Mouse (Mus musculus): ENCODE measurements around the gene Apol9a. TPM values are rescaled to one million over a fixed set of nuclear protein-coding genes. Genes with fewer than 3 reads are reported as not detected.

The Apol9a gene
- polyA plus RNA-seq, 1 experiment from 2014 or later, result 0.53 TPM

DNA sequence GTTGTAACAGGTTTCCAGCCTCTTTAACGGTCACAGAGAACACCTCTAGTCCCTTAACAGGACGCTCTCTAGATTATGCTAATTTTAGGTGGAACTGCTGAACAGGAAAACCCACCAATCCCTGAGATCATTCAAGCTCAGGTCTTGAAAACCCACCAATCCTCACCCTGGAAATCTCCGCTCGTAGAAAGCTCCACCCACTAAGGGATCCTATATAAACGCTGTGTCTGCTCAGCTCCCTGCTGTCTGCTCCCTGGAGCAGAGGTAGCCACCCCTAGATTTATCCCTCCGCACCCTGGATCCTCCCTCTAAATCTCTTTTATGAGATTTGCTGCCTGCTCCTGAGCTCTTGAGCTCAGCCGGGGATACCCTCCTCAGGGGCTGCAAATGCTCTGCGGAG lies 40.3 kb downstream of the Apol9a start:
- Histone ChIP-seq H3K9me3 (replicated peaks) (no peaks in the 10 kb centered on the region), H3K36me3 (no peaks in the 10 kb centered on the region), H3K4me3 (no peak overlapping the region), H3K27me3 (no peaks in the 10 kb centered on the region), H3K4me2 (no peak overlapping the region), H3K27ac (no peak overlapping the region), H3K9ac (no peak overlapping the region), H3K4me1 (replicated peaks) (peaks cover 31% of the 10 kb centered on the region)
- no peak for ATAC-seq (replicated peaks; ENCODE audit: insufficient number of reproducible peaks, insufficient read depth, low FRiP score, low read depth)
- 84% methylated on average over 8 of the region's 8 CpGs for WGBS

DNA sequence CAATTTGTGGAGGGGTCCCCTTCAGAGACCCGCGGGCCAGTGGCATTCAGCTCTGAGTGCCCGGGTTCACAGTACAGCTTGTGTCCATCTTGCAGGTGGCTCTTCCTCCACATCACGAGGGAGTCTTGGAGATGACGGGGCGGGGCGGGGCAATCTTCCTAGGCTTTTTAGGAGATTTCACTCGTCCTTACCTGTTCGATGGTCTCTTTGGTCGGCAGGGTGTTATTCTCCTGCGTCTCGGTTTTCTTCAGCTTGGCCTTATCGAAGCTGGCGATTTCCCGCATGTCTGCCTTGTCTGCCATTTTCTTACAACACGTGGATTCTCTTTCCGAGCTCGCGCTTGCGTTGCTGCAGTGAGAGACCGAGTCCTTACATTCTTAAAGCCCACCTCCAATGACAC lies 41.0 kb downstream of the Apol9a start:
- no peaks in the 10 kb centered on the region for H3K27me3 ChIP-seq
- H3K9ac ChIP-seq, result no peak overlapping the region
- no peak for ATAC-seq (replicated peaks; ENCODE audit: insufficient number of reproducible peaks, insufficient read depth, low FRiP score, low read depth)
- H3K27ac ChIP-seq, result no peak overlapping the region
- H3K4me3 ChIP-seq, result no peak overlapping the region
- H3K4me2 ChIP-seq, result no peak overlapping the region
- no peaks in the 10 kb centered on the region for H3K36me3 ChIP-seq
- H3K9me3 ChIP-seq (replicated peaks), result no peaks in the 10 kb centered on the region
- 92% methylated on average over 21 of the region's 21 CpGs for WGBS
- H3K4me1 ChIP-seq (replicated peaks), result peaks cover 33% of the 10 kb centered on the region

DNA sequence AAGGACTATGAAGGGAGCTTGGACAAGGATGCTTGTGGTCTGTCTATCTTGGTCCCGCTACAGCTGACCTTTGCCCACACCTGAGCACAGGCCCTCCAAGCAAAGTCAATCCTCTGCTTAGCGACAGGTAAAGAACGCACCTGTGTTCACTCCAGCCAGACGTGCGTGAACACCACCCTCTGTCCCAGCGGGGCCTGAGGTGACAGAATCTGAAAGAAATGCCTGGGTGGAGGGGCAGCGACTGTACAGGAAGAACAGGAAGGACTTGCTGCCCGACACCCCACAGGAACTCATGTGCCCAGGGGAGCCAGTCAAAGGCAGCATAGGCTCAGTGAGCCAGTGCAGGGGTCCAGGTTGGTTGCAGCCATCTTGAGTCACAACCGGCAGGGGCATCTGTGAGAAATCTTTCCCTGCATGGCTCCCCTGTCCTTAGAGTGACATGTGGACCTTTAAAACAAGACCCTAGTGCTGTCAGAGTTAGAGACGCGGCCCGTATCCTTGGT lies 42.1 kb downstream of the Apol9a start:
- H3K9me3 ChIP-seq (replicated peaks), result no peaks in the 10 kb centered on the region
- no peaks in the 10 kb centered on the region for H3K27me3 ChIP-seq
- no peak for ATAC-seq (replicated peaks; ENCODE audit: insufficient number of reproducible peaks, insufficient read depth, low FRiP score, low read depth)
- H3K36me3 ChIP-seq, result no peaks in the 10 kb centered on the region
- no peak overlapping the region for H3K4me3 ChIP-seq
- no peak overlapping the region for H3K9ac ChIP-seq
- H3K4me2 ChIP-seq, result no peak overlapping the region
- no peak overlapping the region for H3K27ac ChIP-seq
- 76% methylated on average over 12 of the region's 12 CpGs for WGBS
- H3K4me1 ChIP-seq (replicated peaks), result peaks cover 33% of the 10 kb centered on the region

DNA sequence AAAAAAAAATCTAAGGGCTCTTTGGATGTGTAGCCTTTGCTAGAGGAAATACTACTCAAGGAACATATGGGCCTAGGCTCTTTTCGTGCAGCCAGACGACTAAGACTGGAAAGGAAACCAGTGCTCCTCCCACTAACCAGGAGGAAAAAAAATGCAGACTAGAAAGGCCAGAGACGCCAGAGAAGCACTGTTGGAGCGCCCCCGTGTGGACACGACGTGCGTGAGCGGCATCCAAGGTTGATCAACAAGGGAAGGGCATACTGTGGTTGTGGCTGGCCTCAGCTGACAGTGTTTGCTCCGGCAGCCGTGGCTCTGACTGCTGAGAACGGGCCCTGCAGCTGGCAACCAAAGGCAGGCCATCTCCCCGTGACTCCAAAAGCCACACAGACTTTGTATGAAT lies 42.8 kb downstream of the Apol9a start:
- peak overlapping the region; percentile 29; the same call in 1 of the 2 replicates for H3K9ac ChIP-seq
- peak; percentile 33; the same call in 1 of the 2 replicates for ATAC-seq (replicated peaks; ENCODE audit: insufficient number of reproducible peaks, insufficient read depth, low FRiP score, low read depth)
- no peaks in the 10 kb centered on the region for H3K36me3 ChIP-seq
- WGBS, result 0% methylated on average over 13 of the region's 13 CpGs
- H3K27ac ChIP-seq, result peak overlapping the region; percentile 88
- H3K4me1 ChIP-seq (replicated peaks), result peaks cover 33% of the 10 kb centered on the region
- H3K4me3 ChIP-seq, result peak overlapping the region; percentile 21; the same call in 1 of the 2 replicates
- no peaks in the 10 kb centered on the region for H3K9me3 ChIP-seq (replicated peaks)
- peak overlapping the region; percentile 53 for H3K4me2 ChIP-seq
- no peaks in the 10 kb centered on the region for H3K27me3 ChIP-seq

DNA sequence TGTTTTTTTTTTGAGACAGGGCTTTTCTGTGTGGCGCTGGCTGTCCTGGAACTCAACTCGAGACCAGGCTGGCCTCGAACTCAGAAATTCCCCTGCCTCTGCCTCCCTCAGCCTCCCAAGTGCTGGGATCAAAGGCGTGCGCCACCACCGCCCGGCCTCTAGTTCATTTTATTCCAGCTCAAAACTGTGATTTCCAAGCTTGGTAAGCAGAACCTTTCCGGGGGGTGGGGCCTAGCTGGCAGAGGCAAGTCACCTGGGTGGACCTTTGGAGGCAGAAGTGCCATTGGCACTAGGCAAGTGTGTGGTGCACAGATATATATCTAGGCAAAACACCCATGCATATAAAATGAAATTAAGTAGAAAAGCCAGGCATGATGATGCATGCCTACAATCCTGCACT lies 43.4 kb downstream of the Apol9a start:
- Histone ChIP-seq H3K4me2 (peak overlapping the region; percentile 53; the same call in 1 of the 2 replicates), H3K27me3 (no peaks in the 10 kb centered on the region), H3K27ac (peak overlapping the region; percentile 88), H3K4me3 (no peak overlapping the region), H3K9me3 (replicated peaks) (no peaks in the 10 kb centered on the region), H3K4me1 (replicated peaks) (peaks cover 35% of the 10 kb centered on the region), H3K36me3 (no peaks in the 10 kb centered on the region), H3K9ac (no peak overlapping the region)
- ATAC-seq (replicated peaks; ENCODE audit: insufficient number of reproducible peaks, insufficient read depth, low FRiP score, low read depth), result no peak
- 43% methylated on average over 8 of the region's 8 CpGs for WGBS

DNA sequence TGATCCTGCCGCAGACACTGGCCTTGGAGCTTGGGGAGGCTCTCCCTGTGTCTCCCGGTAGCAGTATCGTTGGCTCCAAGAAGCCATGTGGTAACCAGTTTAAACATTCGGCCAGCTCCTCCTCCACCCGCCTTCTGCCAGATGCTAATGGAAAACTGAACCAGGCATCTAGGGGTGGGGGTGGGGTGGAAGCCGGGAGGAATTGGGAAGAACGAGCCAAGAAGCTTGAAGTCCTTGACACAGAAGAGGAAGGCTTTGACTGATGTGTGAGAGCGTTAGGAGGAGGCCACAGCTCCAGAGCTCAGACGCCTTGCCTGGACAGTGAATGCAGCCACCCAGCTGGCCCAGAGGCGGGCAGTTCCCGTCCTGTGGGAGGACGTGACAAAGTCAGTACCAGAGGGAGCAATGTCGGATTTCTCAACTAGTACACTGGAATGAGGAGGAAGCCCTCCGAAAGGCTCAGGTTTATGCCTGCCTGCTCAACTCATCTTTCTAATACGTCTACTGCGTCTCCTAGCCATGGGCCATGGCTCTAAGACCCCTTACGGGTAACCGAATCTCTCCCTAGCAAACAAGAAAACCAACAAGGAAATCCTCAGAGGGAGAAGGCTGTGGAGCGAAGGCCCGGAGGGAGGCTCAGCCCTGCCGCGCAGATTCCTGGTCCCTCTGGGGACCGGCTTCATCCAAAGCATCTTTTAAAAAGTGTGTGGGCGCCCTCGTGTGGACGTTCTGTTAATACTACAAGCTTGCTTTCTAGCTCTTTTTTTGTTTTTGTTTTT lies 44.0 kb downstream of the Apol9a start:
- Histone ChIP-seq H3K9me3 (replicated peaks) (no peaks in the 10 kb centered on the region), H3K4me3 (peak overlapping the region; percentile 33), H3K27me3 (no peaks in the 10 kb centered on the region), H3K9ac (peak overlapping the region; percentile 26; the same call in 1 of the 2 replicates), H3K4me2 (peak overlapping the region; percentile 65), H3K36me3 (no peaks in the 10 kb centered on the region), H3K4me1 (replicated peaks) (peaks cover 35% of the 10 kb centered on the region), H3K27ac (peak overlapping the region; percentile 88; the same call in 1 of the 2 replicates)
- peak; percentile 53 for ATAC-seq (replicated peaks; ENCODE audit: insufficient number of reproducible peaks, insufficient read depth, low FRiP score, low read depth)
- 2% methylated on average over 26 of the region's 26 CpGs for WGBS

DNA sequence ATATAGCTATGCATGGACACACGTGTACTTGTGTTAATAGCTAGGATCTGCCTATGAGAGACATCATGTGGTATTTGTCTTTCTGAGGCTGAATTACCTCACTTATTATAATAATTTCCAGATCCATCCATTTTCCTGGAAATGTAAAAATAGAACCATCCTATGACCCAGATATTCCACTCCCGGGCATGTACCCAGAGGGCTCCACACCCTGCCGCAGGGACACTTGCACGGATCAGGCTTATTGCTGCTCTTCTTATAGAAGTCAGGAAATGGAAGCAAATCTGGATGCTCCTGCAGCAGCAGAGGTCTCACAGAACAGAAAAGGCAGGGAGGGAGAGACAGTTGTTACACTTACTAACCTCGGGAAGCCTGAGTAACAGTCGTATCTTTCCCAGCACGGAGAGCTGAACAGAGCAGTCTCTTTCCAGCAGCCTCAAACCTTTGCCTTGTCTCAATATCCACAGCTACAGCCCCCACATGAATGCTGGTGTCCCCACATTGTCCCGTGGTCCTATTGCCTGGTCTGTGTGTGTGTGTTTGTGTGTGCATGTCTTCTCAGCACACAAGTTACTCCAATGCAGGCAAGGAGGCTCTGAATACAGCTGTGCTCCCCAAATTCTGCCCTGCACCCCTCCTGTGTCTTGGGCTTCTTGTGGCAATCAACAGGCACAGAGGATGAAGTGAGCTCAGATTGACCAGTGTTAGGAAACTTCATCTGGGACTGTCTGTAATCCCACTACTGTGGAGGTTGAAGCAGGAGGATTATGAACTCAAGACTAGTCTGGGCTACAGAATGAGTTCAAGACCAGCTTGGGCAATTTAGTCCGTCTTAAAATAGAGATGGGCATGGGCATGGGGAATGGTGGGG lies 45.0 kb downstream of the Apol9a start:
- H3K4me3 ChIP-seq, result no peak overlapping the region
- peak overlapping the region; percentile 88; the same call in 1 of the 2 replicates for H3K27ac ChIP-seq
- no peaks in the 10 kb centered on the region for H3K27me3 ChIP-seq
- 41% methylated on average over 9 of the region's 9 CpGs for WGBS
- H3K9ac ChIP-seq, result no peak overlapping the region
- H3K36me3 ChIP-seq, result no peaks in the 10 kb centered on the region
- ATAC-seq (replicated peaks; ENCODE audit: insufficient number of reproducible peaks, insufficient read depth, low FRiP score, low read depth), result no peak
- peaks cover 35% of the 10 kb centered on the region for H3K4me1 ChIP-seq (replicated peaks)
- H3K4me2 ChIP-seq, result peak overlapping the region; percentile 65
- H3K9me3 ChIP-seq (replicated peaks), result no peaks in the 10 kb centered on the region

DNA sequence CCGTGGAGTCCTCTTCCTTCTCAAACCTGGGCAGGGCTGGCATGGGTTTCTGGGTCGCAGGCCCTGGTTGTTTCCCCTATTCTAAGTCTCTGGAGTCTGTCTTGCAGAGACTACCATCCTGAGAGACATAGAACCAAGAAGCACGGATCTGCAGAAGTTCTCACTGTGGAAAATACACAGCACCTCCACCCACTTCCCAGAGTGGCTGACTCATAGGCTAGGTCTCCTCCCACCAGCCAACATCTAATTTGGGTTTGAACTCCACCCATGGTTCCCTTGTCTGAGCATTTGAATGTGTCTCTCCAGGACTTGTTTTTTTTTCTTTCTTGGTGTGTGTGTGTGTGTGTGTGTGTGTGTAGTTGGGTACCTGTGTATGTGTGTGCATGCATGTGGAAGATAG lies 46.9 kb downstream of the Apol9a start:
- Histone ChIP-seq H3K9me3 (replicated peaks) (no peaks in the 10 kb centered on the region), H3K4me1 (replicated peaks) (peaks cover 36% of the 10 kb centered on the region), H3K4me3 (no peak overlapping the region), H3K4me2 (no peak overlapping the region), H3K9ac (no peak overlapping the region), H3K27ac (0 out of 2 replicates have a peak overlapping the region, but pooled peaks have one; percentile 33), H3K27me3 (no peaks in the 10 kb centered on the region), H3K36me3 (no peaks in the 10 kb centered on the region)
- no peak for ATAC-seq (replicated peaks; ENCODE audit: insufficient number of reproducible peaks, insufficient read depth, low FRiP score, low read depth)
- 64% methylated on average over 3 of the region's 3 CpGs for WGBS

DNA sequence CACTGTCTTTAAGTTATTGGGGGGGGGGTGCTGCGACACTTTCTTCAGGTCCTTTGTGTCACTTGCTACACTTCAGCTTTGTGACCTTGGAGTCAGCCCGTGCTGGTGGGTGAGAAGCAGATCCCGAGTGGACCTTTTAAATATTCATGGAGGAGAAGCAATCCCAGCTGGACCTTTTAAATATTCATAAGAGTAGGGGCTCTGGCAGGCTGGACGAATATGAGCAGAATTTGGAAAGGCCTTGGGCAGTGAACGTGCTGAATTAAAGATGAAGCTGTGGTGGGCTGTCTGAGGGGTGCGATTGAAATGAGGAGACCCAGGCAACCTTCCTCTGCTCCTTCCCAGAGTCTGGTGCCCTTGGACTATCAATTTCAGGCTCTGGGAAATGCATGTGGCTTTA lies 47.4 kb downstream of the Apol9a start:
- 0 out of 2 replicates have a peak overlapping the region, but pooled peaks have one; percentile 33 for H3K27ac ChIP-seq
- 56% methylated on average over 6 of the region's 6 CpGs for WGBS
- ATAC-seq (replicated peaks; ENCODE audit: insufficient number of reproducible peaks, insufficient read depth, low FRiP score, low read depth), result no peak
- H3K27me3 ChIP-seq, result no peaks in the 10 kb centered on the region
- H3K4me3 ChIP-seq, result no peak overlapping the region
- no peaks in the 10 kb centered on the region for H3K9me3 ChIP-seq (replicated peaks)
- H3K4me1 ChIP-seq (replicated peaks), result peaks cover 35% of the 10 kb centered on the region
- H3K9ac ChIP-seq, result no peak overlapping the region
- no peak overlapping the region for H3K4me2 ChIP-seq
- no peaks in the 10 kb centered on the region for H3K36me3 ChIP-seq

DNA sequence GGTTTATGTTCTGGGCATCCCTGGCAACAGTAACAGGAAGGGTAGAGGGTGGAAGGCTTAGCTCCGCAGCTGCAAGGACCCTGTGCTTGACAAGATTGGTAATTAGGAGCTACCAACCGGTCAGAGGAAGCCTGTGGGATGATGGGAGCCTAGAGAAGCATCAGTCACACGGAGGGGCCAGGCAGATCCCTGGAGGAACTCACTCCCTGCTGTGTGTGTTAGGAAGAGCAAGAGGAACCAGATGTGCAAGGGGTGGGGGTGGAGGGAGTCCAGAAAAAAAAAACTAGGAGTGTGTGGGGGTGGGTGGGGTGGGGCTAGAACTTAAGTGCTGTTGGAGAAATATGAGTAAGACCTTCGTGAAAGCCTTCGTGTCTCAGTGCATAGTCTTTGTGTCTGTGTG lies 48.0 kb downstream of the Apol9a start:
- Histone ChIP-seq H3K9me3 (replicated peaks) (no peaks in the 10 kb centered on the region), H3K4me1 (replicated peaks) (peaks cover 32% of the 10 kb centered on the region), H3K4me3 (no peak overlapping the region), H3K4me2 (no peak overlapping the region), H3K27ac (no peak overlapping the region), H3K36me3 (no peaks in the 10 kb centered on the region), H3K27me3 (no peaks in the 10 kb centered on the region), H3K9ac (no peak overlapping the region)
- WGBS, result 32% methylated on average over 5 of the region's 5 CpGs
- ATAC-seq (replicated peaks; ENCODE audit: insufficient number of reproducible peaks, insufficient read depth, low FRiP score, low read depth), result no peak

DNA sequence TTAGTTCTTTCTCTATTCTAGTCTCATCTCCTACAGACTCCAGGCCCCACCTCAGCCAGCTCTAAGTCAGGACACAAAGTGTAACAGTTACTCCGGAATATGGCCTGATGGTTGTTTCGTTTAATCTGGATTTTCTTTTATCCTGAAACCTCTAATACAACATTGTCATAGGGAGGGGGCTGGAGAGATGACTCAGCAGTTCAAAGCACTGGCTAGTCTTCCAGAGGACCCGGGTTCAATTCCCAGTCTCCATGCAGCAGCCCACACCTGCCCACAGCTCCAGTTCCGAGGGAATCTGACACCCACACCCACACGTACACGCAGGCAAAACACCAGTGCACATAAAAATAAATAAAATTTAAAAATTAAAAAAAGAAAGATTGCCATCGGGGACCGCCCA lies 51.0 kb downstream of the Apol9a start:
- no peak overlapping the region for H3K4me3 ChIP-seq
- H3K9me3 ChIP-seq (replicated peaks), result no peaks in the 10 kb centered on the region
- peaks cover 33% of the 10 kb centered on the region for H3K4me1 ChIP-seq (replicated peaks)
- no peak for ATAC-seq (replicated peaks; ENCODE audit: insufficient number of reproducible peaks, insufficient read depth, low FRiP score, low read depth)
- 90% methylated on average over 8 of the region's 8 CpGs for WGBS
- H3K9ac ChIP-seq, result no peak overlapping the region
- no peak overlapping the region for H3K27ac ChIP-seq
- no peaks in the 10 kb centered on the region for H3K27me3 ChIP-seq
- no peak overlapping the region for H3K4me2 ChIP-seq
- no peaks in the 10 kb centered on the region for H3K36me3 ChIP-seq

Data from heart, embryonic 15.5 days (tissue).